In the genomic region with DNA sequence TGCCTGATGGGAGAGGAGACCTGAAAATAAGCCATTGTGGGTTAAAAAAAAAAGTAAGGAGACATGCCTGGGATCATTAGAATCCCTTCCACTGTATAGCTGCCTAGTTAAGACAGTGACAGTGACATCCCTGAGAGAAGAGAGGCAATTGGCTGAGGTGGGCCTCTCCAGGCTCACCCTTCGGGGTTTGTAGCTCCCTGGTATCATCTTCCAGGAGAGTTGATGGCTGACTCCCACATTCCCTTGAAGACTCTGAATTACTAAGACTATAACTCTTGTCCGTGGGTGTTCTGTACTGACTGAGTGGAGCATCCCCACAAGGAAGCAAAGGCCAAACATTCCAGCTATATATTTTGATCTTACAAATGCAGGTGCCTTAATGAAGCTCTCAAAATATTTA, we compare ENCODE assay signal across 22 mouse cellular contexts.
"Had no signal": no experiment of that assay in that cellular context is flagged by ENCODE, and none has a peak within 500 bp of the region (broad histone marks: within the 10 kb centered on the region; RNA-seq: fewer than 3 reads in every experiment).

No protein-coding gene starts in this region.

- H3K4me1 ChIP-seq: hindbrain, embryonic 12.5 days; liver, embryonic 12.5 days had no signal

- H3K36me3 ChIP-seq: hindbrain, embryonic 10.5 days; hindbrain, embryonic 12.5 days had no signal

- H3K4me3 ChIP-seq: gastrocnemius, adult 2 months; heart, embryonic 10.5 days; heart, embryonic 12.5 days; hindbrain, embryonic 10.5 days; hindbrain, embryonic 12.5 days; limb, embryonic 13.5 days; limb, embryonic 15.5 days; liver, embryonic 12.5 days had no signal

- ATAC-seq: hindbrain, embryonic 16.5 days; intestine, embryonic 16.5 days; liver, embryonic 12.5 days had no signal

- H3K9ac ChIP-seq: heart, embryonic 12.5 days; hindbrain, embryonic 12.5 days; hindbrain, embryonic 14.5 days; limb, embryonic 13.5 days; limb, embryonic 15.5 days; liver, embryonic 12.5 days; liver, embryonic 14.5 days had no signal

- DNase-seq: gastrocnemius, adult 2 months; gastrocnemius, postnatal 10 days; gastrocnemius, postnatal 25 days; heart, postnatal 10 days; heart, postnatal 4 days; kidney, adult 18-20 months; kidney, postnatal 10 days; kidney, postnatal 25 days; layer of hippocampus, adult 9-11 months; layer of hippocampus, postnatal 36 days; left cerebral cortex, postnatal 4 days had no signal

- H3K27me3 ChIP-seq: heart, embryonic 12.5 days; hindbrain, embryonic 12.5 days; limb, embryonic 13.5 days; limb, embryonic 15.5 days; liver, embryonic 12.5 days had no signal

- H3K27ac ChIP-seq: gastrocnemius, adult 2 months; heart, embryonic 10.5 days; hindbrain, embryonic 10.5 days; hindbrain, embryonic 12.5 days; hindbrain, embryonic 14.5 days; limb, embryonic 13.5 days; limb, embryonic 15.5 days; liver, embryonic 12.5 days; liver, embryonic 14.5 days had no signal

- H3K4me2 ChIP-seq: heart, embryonic 12.5 days; hindbrain, embryonic 12.5 days; hindbrain, embryonic 14.5 days; limb, embryonic 13.5 days; limb, embryonic 15.5 days; liver, embryonic 12.5 days had no signal

- H3K9me3 ChIP-seq: heart, embryonic 10.5 days; heart, embryonic 12.5 days; hindbrain, embryonic 10.5 days; hindbrain, embryonic 12.5 days; limb, embryonic 13.5 days; limb, embryonic 15.5 days; liver, embryonic 12.5 days had no signal
